Mouse (Mus musculus): ENCODE measurements at regions not wholly inside any gene's neighbourhood (a gene's known extent, or its start where the extent isn't known, plus 50 kb on each side); places are given as distances from the start of the nearest gene placed in this dataset.

GRCm38 (mm10) chr2:138640654-138641053 is 384.3 kb downstream of the Btbd3 start:
- no peak for TF ChIP-seq CTCF (IDR thresholded peaks at IDR 0.05)
- H3K4me3 ChIP-seq: no peak overlapping the region
- intact Hi-C loops (cut with DNase I): no loop called here
- no peak for DNase-seq
- no peak overlapping the region for H3K27ac ChIP-seq

GRCm38 (mm10) chr2:138641335-138641734 is 385.0 kb downstream of the Btbd3 start:
- TF ChIP-seq CTCF (IDR thresholded peaks at IDR 0.05): no peak
- Histone ChIP-seq H3K27ac (no peak overlapping the region), H3K4me3 (no peak overlapping the region)
- intact Hi-C loops (cut with DNase I): no loop called here
- no peak for DNase-seq

- Histone ChIP-seq H3K4me3 (no peak overlapping the region), H3K27ac (no peak overlapping the region)
- DNase-seq: no peak
- intact Hi-C loops (cut with DNase I): no loop called here
- no peak for TF ChIP-seq CTCF (IDR thresholded peaks at IDR 0.05)
Measured at GRCm38 (mm10) chr2:138648616-138649015, 392.3 kb downstream of the Btbd3 start.

GRCm38 (mm10) chr2:138659376-138659775 is 403.0 kb downstream of the Btbd3 start:
- no peak overlapping the region for H3K4me3 ChIP-seq
- H3K27ac ChIP-seq: no peak overlapping the region
- intact Hi-C loops (cut with DNase I): no loop called here
- no peak for DNase-seq
- TF ChIP-seq CTCF (IDR thresholded peaks at IDR 0.05): no peak

GRCm38 (mm10) chr2:138670307-138670706 is 413.9 kb downstream of the Btbd3 start:
- no peak for TF ChIP-seq CTCF (IDR thresholded peaks at IDR 0.05)
- DNase-seq: no peak
- Histone ChIP-seq H3K27ac (no peak overlapping the region), H3K4me3 (no peak overlapping the region)
- intact Hi-C loops (cut with DNase I): no loop called here

DNA sequence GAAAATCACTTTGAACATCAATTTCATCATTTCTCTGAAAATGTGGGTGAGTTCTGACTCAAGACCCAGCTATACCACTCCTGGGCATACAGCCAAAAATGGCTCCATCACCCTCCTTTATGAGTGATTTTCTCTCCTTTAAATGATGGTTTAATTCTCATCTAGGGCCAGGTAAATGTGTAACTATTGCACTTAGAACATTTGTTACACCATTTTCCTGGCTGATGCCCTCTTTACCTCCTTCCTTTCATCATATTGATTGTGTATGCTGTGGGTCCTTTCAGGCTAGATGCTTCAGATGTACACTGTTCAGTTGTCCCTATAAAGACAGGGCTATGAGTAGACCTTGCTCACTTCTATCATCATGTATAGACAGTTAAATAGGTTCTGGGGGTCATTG is 418.4 kb downstream of the Btbd3 start:
- H3K27ac ChIP-seq: no peak overlapping the region
- no peak for TF ChIP-seq CTCF (IDR thresholded peaks at IDR 0.05)
- no peak overlapping the region for H3K4me3 ChIP-seq
- intact Hi-C loops (cut with DNase I): no loop called here
- DNase-seq: no peak

DNA sequence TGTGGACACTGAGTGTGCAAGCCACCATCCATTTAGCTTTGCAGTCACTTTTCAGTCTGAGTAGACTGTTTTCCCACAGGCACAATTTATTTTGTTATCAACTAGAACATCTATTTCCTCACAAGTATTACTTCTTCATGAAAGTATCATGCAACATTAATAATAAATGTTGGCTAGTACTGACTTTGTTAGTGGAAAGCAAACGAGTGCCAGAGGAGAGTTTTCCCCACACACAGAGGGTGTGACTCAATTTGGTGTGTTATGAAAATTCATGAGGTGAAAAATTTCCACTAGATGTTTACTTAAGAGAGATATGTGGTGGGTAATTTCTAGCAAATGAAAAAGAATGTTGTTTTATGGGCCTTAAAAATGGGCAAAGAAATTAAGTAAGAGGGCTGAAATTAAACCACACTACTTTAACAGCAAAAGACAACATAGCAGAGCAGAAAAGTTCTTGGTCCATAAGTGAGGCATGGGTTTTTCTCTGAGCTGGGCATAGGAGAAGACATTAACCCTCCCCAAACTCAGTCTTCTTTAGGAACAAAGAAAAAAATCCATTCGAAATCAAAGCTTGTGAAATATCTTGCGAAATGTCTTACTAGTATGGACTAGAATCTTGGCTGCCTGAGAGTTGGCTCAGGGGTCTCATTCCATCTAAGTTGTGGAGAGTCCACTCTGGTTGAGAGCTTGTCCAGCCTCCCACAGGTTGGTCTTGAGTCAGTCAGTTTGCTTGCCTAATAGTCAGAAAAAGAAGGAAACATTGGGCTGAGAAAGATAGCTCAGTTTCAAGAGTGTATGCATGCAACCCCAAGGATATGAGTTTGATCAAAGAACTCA is 419.1 kb downstream of the Btbd3 start:
- no peak for DNase-seq
- intact Hi-C loops (cut with DNase I): no loop called here
- Histone ChIP-seq H3K4me3 (no peak overlapping the region), H3K27ac (no peak overlapping the region)
- no peak for TF ChIP-seq CTCF (IDR thresholded peaks at IDR 0.05)

GRCm38 (mm10) chr2:138688140-138688871 is 431.9 kb downstream of the Btbd3 start:
- intact Hi-C loops (cut with DNase I): no loop called here
- H3K4me3 ChIP-seq: no peak overlapping the region
- TF ChIP-seq CTCF (IDR thresholded peaks at IDR 0.05): no peak
- DNase-seq: no peak
- no peak overlapping the region for H3K27ac ChIP-seq

- no peak for DNase-seq
- no peak overlapping the region for H3K4me3 ChIP-seq
- TF ChIP-seq CTCF (IDR thresholded peaks at IDR 0.05): no peak
- H3K27ac ChIP-seq: no peak overlapping the region
- intact Hi-C loops (cut with DNase I): no loop called here
Measured at GRCm38 (mm10) chr2:138689497-138689896, 433.1 kb downstream of the Btbd3 start.

GRCm38 (mm10) chr2:138702783-138703182 is 446.4 kb downstream of the Btbd3 start:
- intact Hi-C loops (cut with DNase I): no loop called here
- no peak for TF ChIP-seq CTCF (IDR thresholded peaks at IDR 0.05)

DNA sequence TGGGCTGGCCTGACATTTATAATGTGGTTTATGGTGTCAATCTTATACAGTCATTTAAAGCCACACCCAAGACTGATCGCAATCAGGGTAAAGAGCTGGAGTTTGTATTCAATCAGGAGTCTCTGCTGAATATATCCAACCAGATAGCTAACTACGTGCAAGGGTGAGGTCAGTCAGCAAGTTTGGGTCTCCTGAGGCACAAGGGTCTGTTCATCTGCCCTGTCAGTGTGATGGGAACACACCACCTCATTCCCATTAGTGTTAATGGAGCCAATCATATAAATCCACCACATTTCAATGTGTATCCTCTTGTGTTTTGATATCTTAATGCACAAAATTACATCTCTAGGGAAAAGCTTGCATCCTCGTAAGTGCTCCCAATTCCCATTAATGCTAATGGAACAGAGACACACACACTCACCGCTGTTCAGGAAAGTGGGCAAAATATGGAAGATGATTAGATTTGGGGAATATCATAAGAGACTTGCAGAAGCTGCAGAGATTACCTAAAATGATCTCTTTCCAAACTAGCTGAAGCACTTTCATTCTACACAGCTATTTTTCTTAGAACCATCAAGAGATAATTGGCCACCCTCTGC is 447.7 kb downstream of the Btbd3 start:
- no peak for DNase-seq
- H3K27ac ChIP-seq: no peak overlapping the region
- H3K4me3 ChIP-seq: no peak overlapping the region
- no peak for TF ChIP-seq CTCF (IDR thresholded peaks at IDR 0.05)
- intact Hi-C loops (cut with DNase I): no loop called here

More at GRCm38 (mm10) chr2:138702783-138703182, 446.4 kb downstream of the Btbd3 start:
- no peak overlapping the region for H3K4me3 ChIP-seq
- DNase-seq: no peak
- H3K27ac ChIP-seq: no peak overlapping the region

GRCm38 (mm10) chr2:138708763-138709162 is 452.4 kb downstream of the Btbd3 start:
- Histone ChIP-seq H3K27ac (peak overlapping the region; percentile 46), H3K4me3 (no peak overlapping the region)
- intact Hi-C loops (cut with DNase I): loop anchor here (5.0 kb wide), 1 partner anchor 676 kb away; no protein-coding TSS in a partner anchor
- no peak for DNase-seq
- TF ChIP-seq CTCF (IDR thresholded peaks at IDR 0.05): no peak

- no peak overlapping the region for H3K4me3 ChIP-seq
- DNase-seq: no peak
- no peak for TF ChIP-seq CTCF (IDR thresholded peaks at IDR 0.05)
- intact Hi-C loops (cut with DNase I): no loop called here
- H3K27ac ChIP-seq: no peak overlapping the region
Measured at GRCm38 (mm10) chr2:138733846-138734245, 477.5 kb downstream of the Btbd3 start.

Data from gastrocnemius, adult 2 months (tissue).